Mouse (Mus musculus) ovary, postnatal 36 days (tissue): ENCODE results near the gene Dctn1.
A peak's percentile ranks its signal among the peaks of the same experiment; 100 is the strongest.

ENCODE experiments used
- DNase-seq: peaks from one replicate; pipeline ENCODE4 v3.0.0; 2022; ENCODE audit warnings: low spot score, mixed read lengths

The Dctn1 gene

GRCm38 (mm10) chr6:83165607-83166242, at the start of gene Dctn1:
Gene Dctn1 (plus strand): TSS chr6:83165920.
- peak; percentile 95 for DNase-seq

- DNase-seq, result no peak
Measured at GRCm38 (mm10) chr6:83116373-83117164, 49.2 kb upstream of the Dctn1 start.

- DNase-seq, result no peak
Measured at GRCm38 (mm10) chr6:83117165-83117438, 48.6 kb upstream of the Dctn1 start.

GRCm38 (mm10) chr6:83117616-83118015, 48.1 kb upstream of the Dctn1 start:
- peak; percentile 24 for DNase-seq

GRCm38 (mm10) chr6:83118369-83118768, 47.4 kb upstream of the Dctn1 start:
- no peak for DNase-seq

GRCm38 (mm10) chr6:83118825-83119733, 46.6 kb upstream of the Dctn1 start:
- DNase-seq, result peak; percentile 19

GRCm38 (mm10) chr6:83119734-83120051, 46.0 kb upstream of the Dctn1 start:
- DNase-seq, result peak; percentile 42

- DNase-seq, result peak; percentile 88
Measured at GRCm38 (mm10) chr6:83120930-83121862, 44.5 kb upstream of the Dctn1 start, which contains the start of gene Wbp1. Gene Wbp1 (minus strand): TSS chr6:83121559.

- no peak for DNase-seq
Measured at GRCm38 (mm10) chr6:83121863-83122710, 43.6 kb upstream of the Dctn1 start.

- no peak for DNase-seq
Measured at GRCm38 (mm10) chr6:83122961-83123360, 42.8 kb upstream of the Dctn1 start.

- peak; percentile 89 for DNase-seq
Measured at GRCm38 (mm10) chr6:83124851-83125312, 40.8 kb upstream of the Dctn1 start.

GRCm38 (mm10) chr6:83125331-83125730, 40.4 kb upstream of the Dctn1 start, which contains the start of gene Ino80b:
Gene Ino80b (minus strand): TSS chr6:83125431.
- DNase-seq, result no peak

- no peak for DNase-seq
Measured at GRCm38 (mm10) chr6:83127419-83127818, 38.3 kb upstream of the Dctn1 start.

GRCm38 (mm10) chr6:83131469-83132034, 34.2 kb upstream of the Dctn1 start:
- no peak for DNase-seq

- no peak for DNase-seq
Measured at GRCm38 (mm10) chr6:83132176-83132919, 33.4 kb upstream of the Dctn1 start.

- no peak for DNase-seq
Measured at GRCm38 (mm10) chr6:83134226-83134625, 31.5 kb upstream of the Dctn1 start.

GRCm38 (mm10) chr6:83134951-83135513, 30.7 kb upstream of the Dctn1 start, which contains the start of gene Rtkn:
Gene Rtkn (plus strand): TSS chr6:83135463.
- DNase-seq, result no peak

- DNase-seq, result peak; percentile 39
Measured at GRCm38 (mm10) chr6:83135571-83136161, 30.1 kb upstream of the Dctn1 start.
